Mouse (Mus musculus) cerebellum, adult 9-10 months (tissue): Measurements from ENCODE around the gene Snx5.

Experiments
- DNase-seq: peaks from one replicate; pipeline ENCODE4 v3.0.0; 2022

Gene Snx5

GRCm38 (mm10) chr2:144226906-144227586, 43.7 kb downstream of the Snx5 start:
- DNase-seq: no peak

- DNase-seq: no peak
These were observed 46.4 kb downstream of the Snx5 start for GRCm38 (mm10) chr2:144224351-144224750.

GRCm38 (mm10) chr2:144215601-144216000, 55.1 kb downstream of the Snx5 start:
- DNase-seq: no peak

GRCm38 (mm10) chr2:144215195-144215594, 55.5 kb downstream of the Snx5 start:
- no peak for DNase-seq

- DNase-seq: no peak
These were observed 56.1 kb downstream of the Snx5 start for GRCm38 (mm10) chr2:144214508-144215185.

- no peak for DNase-seq
These were observed 56.9 kb downstream of the Snx5 start for GRCm38 (mm10) chr2:144213803-144214202.

GRCm38 (mm10) chr2:144209425-144209824, 61.3 kb downstream of the Snx5 start:
- no peak for DNase-seq

GRCm38 (mm10) chr2:144207365-144207764, 63.3 kb downstream of the Snx5 start:
- DNase-seq: no peak

GRCm38 (mm10) chr2:144203001-144203400, 67.7 kb downstream of the Snx5 start:
- DNase-seq: no peak

- no peak for DNase-seq
These were observed 68.1 kb downstream of the Snx5 start for GRCm38 (mm10) chr2:144202567-144202966.

- DNase-seq: no peak
These were observed 68.6 kb downstream of the Snx5 start for GRCm38 (mm10) chr2:144202151-144202550.
